Mouse (Mus musculus): Measurements from ENCODE around the gene Ino80b.

GRCm38 (mm10) chr6:83087926-83088260, 37.3 kb downstream of the Ino80b start:
- no peak for TF ChIP-seq JUND (conservative IDR thresholded peaks at IDR 0.05; ENCODE audit: low read depth, low read length)
- TF ChIP-seq SIN3A (IDR thresholded peaks at IDR 0.05; ENCODE audit: low read length), result no peak
- TF ChIP-seq POLR2A (IDR thresholded peaks at IDR 0.05; ENCODE audit: low read depth, low read length), result no peak

Data from CH12.LX (cell line).